Mouse (Mus musculus): ENCODE measurements around the gene Lypla2. TPM values are rescaled to one million over a fixed set of nuclear protein-coding genes. Genes with fewer than 3 reads are reported as not detected.

Lypla2 gene
- polyA plus RNA-seq, 1 experiment from 2014 or later: 115 TPM

DNA sequence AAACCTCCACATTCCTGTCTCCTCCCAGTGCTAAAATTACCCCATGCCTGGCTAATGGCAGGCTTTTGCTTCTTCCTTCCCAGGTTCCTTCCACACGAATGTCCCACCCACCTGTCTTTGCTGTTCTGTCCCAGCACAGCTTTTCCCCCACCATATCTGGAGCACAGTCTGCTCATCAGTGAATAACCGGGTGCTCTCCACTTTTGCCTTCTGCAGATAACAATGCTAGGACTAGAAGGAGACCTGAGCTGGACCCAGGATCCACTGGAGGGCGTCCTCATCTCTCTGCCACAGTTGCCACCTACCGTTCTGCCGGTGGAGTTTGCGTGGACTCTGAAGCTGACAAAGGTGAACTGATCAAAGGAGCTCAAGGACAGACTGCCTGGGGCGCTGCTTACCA, 33.6 kb downstream of the Lypla2 start:
- Histone ChIP-seq H3K36me3 (ENCODE audit: insufficient read depth, low read length) (no peaks in the 10 kb centered on the region; the same call in 1 of the 2 replicates), H3K27ac (ENCODE audit: low read length) (no peak overlapping the region), H3K4me1 (ENCODE audit: insufficient read depth, low read depth, low read length) (no peaks in the 10 kb centered on the region), H3K9me3 (ENCODE audit: low read length) (no peaks in the 10 kb centered on the region), H3K4me3 (ENCODE audit: low read depth, low read length) (no peak overlapping the region), H3K4me2 (replicated peaks; ENCODE audit: low read depth, low read length) (no peak overlapping the region), H3K27me3 (replicated peaks; ENCODE audit: insufficient read depth, low read length) (no peaks in the 10 kb centered on the region), H3K9ac (replicated peaks; ENCODE audit: low read depth) (no peak overlapping the region)
- ATAC-seq: no peak
- no peak for TF ChIP-seq CTCF (IDR thresholded peaks at IDR 0.05)
- no peak for TF ChIP-seq EP300 (IDR thresholded peaks at IDR 0.05)
- DNase-seq (ENCODE audit: low spot score): no peak
- WGBS: 88% methylated on average over 7 of the region's 7 CpGs

- Histone ChIP-seq H3K27ac (ENCODE audit: low read length) (no peak overlapping the region), H3K4me3 (ENCODE audit: low read depth, low read length) (no peak overlapping the region), H3K36me3 (ENCODE audit: insufficient read depth, low read length) (peaks cover 6% of the 10 kb centered on the region; the same call in 1 of the 2 replicates), H3K9me3 (ENCODE audit: low read length) (no peaks in the 10 kb centered on the region), H3K27me3 (replicated peaks; ENCODE audit: insufficient read depth, low read length) (no peaks in the 10 kb centered on the region), H3K4me2 (replicated peaks; ENCODE audit: low read depth, low read length) (no peak overlapping the region), H3K9ac (replicated peaks; ENCODE audit: low read depth) (no peak overlapping the region), H3K4me1 (ENCODE audit: insufficient read depth, low read depth, low read length) (no peaks in the 10 kb centered on the region)
- TF ChIP-seq EP300 (IDR thresholded peaks at IDR 0.05): no peak
- TF ChIP-seq CTCF (IDR thresholded peaks at IDR 0.05): no peak
- WGBS: 54% methylated on average over 5 of the region's 5 CpGs
- DNase-seq (ENCODE audit: low spot score) (peak; percentile 21), ATAC-seq (peak; percentile 43; the same call in 1 of the 2 replicates)
These were observed 36.9 kb downstream of the Lypla2 start for GRCm38 (mm10) chr4:135935502-135935901.

DNA sequence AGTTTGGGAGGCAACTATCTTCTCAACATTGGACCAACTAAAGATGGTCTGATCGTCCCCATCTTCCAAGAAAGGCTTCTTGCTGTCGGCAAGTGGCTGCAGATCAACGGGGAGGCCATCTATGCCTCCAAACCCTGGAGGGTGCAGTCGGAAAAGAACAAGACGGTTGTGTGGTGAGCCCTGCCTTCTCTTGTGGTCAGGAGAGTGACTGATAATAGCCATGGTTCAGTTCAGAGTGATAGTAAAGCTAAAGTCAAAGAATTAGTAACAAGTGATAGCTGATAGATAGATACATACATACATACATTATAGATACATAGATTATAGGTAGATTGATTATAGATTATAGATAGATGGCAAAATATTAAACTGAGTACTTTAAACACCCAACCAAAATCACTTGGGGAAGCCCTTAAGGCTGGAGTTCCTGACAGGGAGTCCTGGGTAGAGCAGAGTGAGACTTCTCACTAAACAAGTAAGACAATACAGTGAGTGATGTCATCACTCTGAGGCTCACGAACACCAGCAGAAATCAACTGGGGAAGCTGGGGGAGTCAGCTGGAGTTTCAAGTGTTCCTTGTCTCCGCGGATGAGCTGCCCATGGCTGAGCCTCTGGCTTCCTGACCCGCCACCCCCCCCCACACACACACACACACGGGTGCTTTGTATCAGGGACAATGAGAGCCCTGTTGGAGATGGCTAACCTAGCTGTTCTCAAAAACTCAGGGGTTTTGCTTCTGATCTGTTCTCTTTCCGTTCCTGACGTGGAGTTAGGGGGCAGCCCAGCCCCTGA, 37.5 kb downstream of the Lypla2 start:
- Histone ChIP-seq H3K27me3 (replicated peaks; ENCODE audit: insufficient read depth, low read length) (no peaks in the 10 kb centered on the region), H3K4me3 (ENCODE audit: low read depth, low read length) (no peak overlapping the region), H3K9ac (replicated peaks; ENCODE audit: low read depth) (no peak overlapping the region), H3K9me3 (ENCODE audit: low read length) (no peaks in the 10 kb centered on the region), H3K4me2 (replicated peaks; ENCODE audit: low read depth, low read length) (no peak overlapping the region), H3K27ac (ENCODE audit: low read length) (no peak overlapping the region), H3K36me3 (ENCODE audit: insufficient read depth, low read length) (peaks cover 6% of the 10 kb centered on the region; the same call in 1 of the 2 replicates), H3K4me1 (ENCODE audit: insufficient read depth, low read depth, low read length) (no peaks in the 10 kb centered on the region)
- ATAC-seq (no peak), DNase-seq (ENCODE audit: low spot score) (no peak)
- 57% methylated on average over 12 of the region's 12 CpGs for WGBS
- TF ChIP-seq EP300 (IDR thresholded peaks at IDR 0.05) (no peak), CTCF (IDR thresholded peaks at IDR 0.05) (no peak)

GRCm38 (mm10) chr4:135931832-135932231, 40.6 kb downstream of the Lypla2 start:
- TF ChIP-seq EP300 (IDR thresholded peaks at IDR 0.05) (no peak), CTCF (IDR thresholded peaks at IDR 0.05) (peak; percentile 82)
- no peak overlapping the region for H3K9ac ChIP-seq (replicated peaks; ENCODE audit: low read depth)
- DNase-seq (ENCODE audit: low spot score) (peak; percentile 72), ATAC-seq (peak; percentile 62)
- no peaks in the 10 kb centered on the region for H3K4me1 ChIP-seq (ENCODE audit: insufficient read depth, low read depth, low read length)
- H3K4me3 ChIP-seq (ENCODE audit: low read depth, low read length): no peak overlapping the region
- WGBS: 54% methylated on average over 5 of the region's 5 CpGs
- no peaks in the 10 kb centered on the region for H3K9me3 ChIP-seq (ENCODE audit: low read length)
- no peak overlapping the region for H3K27ac ChIP-seq (ENCODE audit: low read length)
- H3K27me3 ChIP-seq (replicated peaks; ENCODE audit: insufficient read depth, low read length): no peaks in the 10 kb centered on the region
- H3K4me2 ChIP-seq (replicated peaks; ENCODE audit: low read depth, low read length): no peak overlapping the region
- peaks cover 10% of the 10 kb centered on the region; the same call in 1 of the 2 replicates for H3K36me3 ChIP-seq (ENCODE audit: insufficient read depth, low read length)

GRCm38 (mm10) chr4:135930239-135930638, 42.2 kb downstream of the Lypla2 start:
- peaks cover 23% of the 10 kb centered on the region for H3K36me3 ChIP-seq (ENCODE audit: insufficient read depth, low read length)
- no peak for TF ChIP-seq EP300 (IDR thresholded peaks at IDR 0.05)
- TF ChIP-seq CTCF (IDR thresholded peaks at IDR 0.05): no peak
- WGBS: 98% methylated on average over 8 of the region's 8 CpGs

GRCm38 (mm10) chr4:135929828-135930227, 42.6 kb downstream of the Lypla2 start:
- Histone ChIP-seq H3K27me3 (replicated peaks; ENCODE audit: insufficient read depth, low read length) (no peaks in the 10 kb centered on the region), H3K9me3 (ENCODE audit: low read length) (no peaks in the 10 kb centered on the region), H3K9ac (replicated peaks; ENCODE audit: low read depth) (no peak overlapping the region), H3K27ac (ENCODE audit: low read length) (no peak overlapping the region), H3K4me2 (replicated peaks; ENCODE audit: low read depth, low read length) (no peak overlapping the region), H3K36me3 (ENCODE audit: insufficient read depth, low read length) (peaks cover 23% of the 10 kb centered on the region), H3K4me1 (ENCODE audit: insufficient read depth, low read depth, low read length) (no peaks in the 10 kb centered on the region), H3K4me3 (ENCODE audit: low read depth, low read length) (no peak overlapping the region)
- DNase-seq (ENCODE audit: low spot score) (no peak), ATAC-seq (no peak)
- TF ChIP-seq EP300 (IDR thresholded peaks at IDR 0.05) (no peak), CTCF (IDR thresholded peaks at IDR 0.05) (no peak)
- 80% methylated on average over 9 of the region's 9 CpGs for WGBS

More at GRCm38 (mm10) chr4:135930239-135930638, 42.2 kb downstream of the Lypla2 start:
- Histone ChIP-seq H3K9me3 (ENCODE audit: low read length) (no peaks in the 10 kb centered on the region), H3K4me2 (replicated peaks; ENCODE audit: low read depth, low read length) (no peak overlapping the region), H3K27ac (ENCODE audit: low read length) (no peak overlapping the region), H3K4me3 (ENCODE audit: low read depth, low read length) (no peak overlapping the region), H3K27me3 (replicated peaks; ENCODE audit: insufficient read depth, low read length) (no peaks in the 10 kb centered on the region), H3K9ac (replicated peaks; ENCODE audit: low read depth) (no peak overlapping the region), H3K4me1 (ENCODE audit: insufficient read depth, low read depth, low read length) (no peaks in the 10 kb centered on the region)
- no peak for DNase-seq (ENCODE audit: low spot score)
- ATAC-seq: no peak
